Mouse (Mus musculus) hindbrain, embryonic 13.5 days (tissue): ENCODE data around the gene Ofd1. TPM values are rescaled to one million over a fixed set of nuclear protein-coding genes. Genes with fewer than 3 reads are reported as not detected.

Source experiments
- ATAC-seq: fragments of 200-750 bp; cut with Nextera tagmentation; 2 replicates; pipeline ENCODE4 v1.8.0; 2017; ENCODE audit warnings: moderate TSS enrichment; ENCODE audit not compliant: low FRiP score
- H3K27ac ChIP-seq: fragments of 300-500 bp; sonication (generic); 2 replicates; pipeline ENCODE4 v1.5.1; 2015; ENCODE audit warnings: inconsistent platforms, mild to moderate bottlenecking, moderate library complexity
- H3K27me3 ChIP-seq: fragments of 300-500 bp; sonication (generic); 2 replicates; pipeline ENCODE4 v1.6.1; 2015; ENCODE audit warnings: mild to moderate bottlenecking, inconsistent platforms
- H3K36me3 ChIP-seq: fragments of 300-500 bp; sonication (generic); 2 replicates; pipeline ENCODE4 v1.6.1; 2015; ENCODE audit warnings: mild to moderate bottlenecking, inconsistent platforms
- H3K4me1 ChIP-seq: fragments of 300-500 bp; sonication (generic); replicated peaks from 2 replicates; pipeline ENCODE4 v1.6.1; 2015; ENCODE audit warnings: inconsistent platforms
- H3K4me2 ChIP-seq: fragments of 300-500 bp; sonication (generic); 2 replicates; pipeline ENCODE4 v1.6.1; 2015; ENCODE audit warnings: inconsistent platforms, mild to moderate bottlenecking, moderate library complexity
- H3K4me3 ChIP-seq: fragments of 300-500 bp; sonication (generic); 2 replicates; pipeline ENCODE4 v1.5.1; 2015; ENCODE audit warnings: mild to moderate bottlenecking, inconsistent platforms
- H3K9ac ChIP-seq: fragments of 300-500 bp; sonication (generic); 2 replicates; pipeline ENCODE4 v1.6.1; 2015; ENCODE audit warnings: mild to moderate bottlenecking, inconsistent platforms
- H3K9me3 ChIP-seq: fragments of 300-500 bp; sonication (generic); 2 replicates; pipeline ENCODE4 v1.6.1; 2016; ENCODE audit warnings: inconsistent platforms
- WGBS: fragments of 180-500 bp; shearing (Covaris S2); methylation state at CpG from one replicate; pipeline ENCODE4 v1.1.7; 2015; 5-methylcytosine and 5-hydroxymethylcytosine counted together
- polyA plus RNA-seq: library from polyadenylated mRNA; unstranded; fragments of >200 nt; fragmentation: Nextera tagmentation; extraction: Ambion mirVana; gene quantifications from 2 replicates; pipeline ENCODE4 v1.2.1, GENCODE M21; 2015

Ofd1 gene
- polyA plus RNA-seq, 1 experiment from 2014 or later: 7.3 TPM

DNA sequence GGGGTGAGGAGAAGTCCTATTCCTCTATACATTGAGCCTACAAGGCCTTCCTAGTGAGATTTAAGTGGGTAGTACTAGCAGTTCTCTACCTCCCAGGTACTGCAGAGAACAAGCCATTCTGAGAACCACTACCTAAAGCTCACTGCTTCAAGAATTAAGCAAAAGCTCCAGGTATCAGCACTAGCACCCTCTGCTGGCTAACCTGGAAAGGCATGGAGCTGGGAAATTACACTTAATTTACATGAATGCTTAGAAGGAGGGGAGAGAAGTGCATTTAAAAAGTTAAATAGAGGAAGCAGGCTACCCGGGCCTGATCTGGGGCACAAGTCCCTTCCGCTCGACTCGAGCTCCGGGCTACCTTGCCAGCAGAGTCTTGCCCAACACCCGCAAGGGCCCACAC lies 24.3 kb downstream of the Ofd1 start:
- WGBS: 76% methylated on average over 6 of the region's 6 CpGs
- no peak overlapping the region for H3K4me3 ChIP-seq
- H3K36me3 ChIP-seq: peaks cover 4% of the 10 kb centered on the region; the same call in 1 of the 2 replicates
- no peaks in the 10 kb centered on the region for H3K9me3 ChIP-seq
- no peaks in the 10 kb centered on the region for H3K27me3 ChIP-seq
- no peak overlapping the region for H3K9ac ChIP-seq
- ATAC-seq: no peak
- no peak overlapping the region for H3K27ac ChIP-seq
- H3K4me2 ChIP-seq: no peak overlapping the region
- H3K4me1 ChIP-seq: no peaks in the 10 kb centered on the region

DNA sequence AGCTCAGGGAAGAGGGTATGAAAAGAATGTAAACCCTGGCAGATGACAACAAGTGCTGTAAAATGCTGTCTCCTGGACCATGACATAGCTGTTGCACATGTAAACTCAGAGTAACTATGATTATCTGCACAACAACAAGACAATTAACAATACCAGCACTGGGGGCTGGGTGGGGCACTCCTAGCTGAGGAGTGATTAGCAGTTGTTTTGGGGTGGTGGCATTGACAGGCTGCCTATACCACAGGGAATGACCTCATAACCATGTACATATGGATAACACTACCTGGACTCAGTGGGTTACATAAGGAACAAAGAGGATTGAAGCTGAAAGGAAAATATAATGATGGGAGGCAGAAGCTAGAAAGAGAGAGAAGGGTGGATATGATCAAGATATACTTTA lies 32.6 kb downstream of the Ofd1 start:
- H3K4me2 ChIP-seq: no peak overlapping the region
- H3K9me3 ChIP-seq: no peaks in the 10 kb centered on the region
- H3K4me3 ChIP-seq: no peak overlapping the region
- H3K27ac ChIP-seq: no peak overlapping the region
- peaks cover 16% of the 10 kb centered on the region; the same call in 1 of the 2 replicates for H3K27me3 ChIP-seq
- H3K9ac ChIP-seq: no peak overlapping the region
- H3K36me3 ChIP-seq: peaks cover 39% of the 10 kb centered on the region
- no peaks in the 10 kb centered on the region for H3K4me1 ChIP-seq
- ATAC-seq: no peak

DNA sequence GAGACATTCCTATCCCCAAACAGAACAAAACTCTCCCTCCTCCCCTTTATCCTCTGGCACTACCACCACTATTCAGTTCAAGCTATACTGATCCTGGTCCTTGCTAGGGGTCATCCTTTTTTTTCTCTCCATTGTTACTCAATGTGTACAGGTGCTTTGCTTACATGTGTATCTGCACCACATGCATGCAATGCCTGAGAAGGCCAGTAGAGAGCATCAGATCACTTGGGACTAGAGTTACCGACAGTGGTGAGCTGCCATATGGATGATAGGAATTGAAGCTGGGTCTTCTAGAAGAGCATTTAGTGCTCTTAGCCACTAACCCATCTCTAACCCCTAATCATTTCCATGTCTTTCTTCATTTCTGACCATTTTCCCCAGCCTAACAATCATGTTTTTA lies 46.8 kb downstream of the Ofd1 start:
- Histone ChIP-seq H3K36me3 (no peaks in the 10 kb centered on the region), H3K27ac (no peak overlapping the region), H3K4me2 (no peak overlapping the region), H3K27me3 (0 out of 2 replicates have a peak, but pooled peaks cover 2% of the 10 kb centered on the region), H3K4me1 (no peaks in the 10 kb centered on the region), H3K9me3 (no peaks in the 10 kb centered on the region), H3K9ac (no peak overlapping the region), H3K4me3 (no peak overlapping the region)
- WGBS: 70% methylated on average over 1 of the region's 1 CpGs
- ATAC-seq: no peak

DNA sequence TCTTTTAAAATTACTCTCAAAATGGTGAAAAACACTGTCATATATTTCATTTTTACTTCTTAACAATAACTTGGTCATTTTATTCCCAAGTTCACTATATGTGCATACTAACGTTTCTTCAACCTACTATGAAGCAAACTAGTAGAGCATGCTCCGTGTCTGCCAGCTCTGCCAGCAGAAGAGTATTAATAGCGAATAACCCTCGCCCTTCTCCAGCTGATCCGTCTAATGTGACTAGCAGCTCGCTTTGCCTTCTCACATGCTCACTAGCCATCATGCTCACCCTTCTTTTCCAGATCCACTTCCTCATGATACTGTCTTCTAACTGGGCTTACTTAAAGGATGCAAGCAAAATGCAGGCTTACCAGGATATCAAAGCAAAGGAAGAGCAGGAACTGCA lies 53.8 kb downstream of the Ofd1 start:
- Histone ChIP-seq H3K27ac (no peak overlapping the region), H3K9me3 (no peaks in the 10 kb centered on the region)
- 87% methylated on average over 6 of the region's 6 CpGs for WGBS

DNA sequence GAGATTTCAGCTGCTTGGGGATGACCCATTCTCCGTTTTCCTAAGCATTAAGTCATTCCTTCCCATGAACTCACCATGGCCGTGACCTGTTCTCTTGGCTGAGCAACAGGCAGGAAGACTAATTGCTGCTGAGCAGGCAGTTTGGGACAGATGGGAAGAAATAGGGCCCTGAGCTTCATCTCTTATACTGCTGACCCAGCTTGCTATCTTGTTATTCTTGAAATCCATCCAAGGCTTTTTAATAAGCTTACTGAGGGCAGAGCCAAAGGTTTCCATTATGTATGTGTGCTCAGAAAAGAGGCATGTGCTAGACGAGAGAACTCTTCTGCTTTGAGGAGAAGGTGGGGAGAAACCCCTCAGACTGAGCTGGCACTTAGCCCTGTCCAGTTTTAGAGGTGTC lies 55.6 kb downstream of the Ofd1 start:
- 77% methylated on average over 3 of the region's 3 CpGs for WGBS
- H3K9me3 ChIP-seq: no peaks in the 10 kb centered on the region
- H3K27ac ChIP-seq: no peak overlapping the region
- H3K36me3 ChIP-seq: peaks cover 29% of the 10 kb centered on the region
- no peak overlapping the region for H3K4me3 ChIP-seq
- H3K4me1 ChIP-seq: no peaks in the 10 kb centered on the region
- no peak overlapping the region for H3K9ac ChIP-seq
- no peak for ATAC-seq
- H3K27me3 ChIP-seq: 0 out of 2 replicates have a peak, but pooled peaks cover 16% of the 10 kb centered on the region
- no peak overlapping the region for H3K4me2 ChIP-seq

More for the DNA sequence above, 53.8 kb downstream of the Ofd1 start:
- H3K9ac ChIP-seq: no peak overlapping the region
- H3K36me3 ChIP-seq: peaks cover 28% of the 10 kb centered on the region
- no peaks in the 10 kb centered on the region for H3K4me1 ChIP-seq
- no peak overlapping the region for H3K4me2 ChIP-seq
- H3K4me3 ChIP-seq: no peak overlapping the region
- H3K27me3 ChIP-seq: 0 out of 2 replicates have a peak, but pooled peaks cover 13% of the 10 kb centered on the region
- ATAC-seq: no peak

DNA sequence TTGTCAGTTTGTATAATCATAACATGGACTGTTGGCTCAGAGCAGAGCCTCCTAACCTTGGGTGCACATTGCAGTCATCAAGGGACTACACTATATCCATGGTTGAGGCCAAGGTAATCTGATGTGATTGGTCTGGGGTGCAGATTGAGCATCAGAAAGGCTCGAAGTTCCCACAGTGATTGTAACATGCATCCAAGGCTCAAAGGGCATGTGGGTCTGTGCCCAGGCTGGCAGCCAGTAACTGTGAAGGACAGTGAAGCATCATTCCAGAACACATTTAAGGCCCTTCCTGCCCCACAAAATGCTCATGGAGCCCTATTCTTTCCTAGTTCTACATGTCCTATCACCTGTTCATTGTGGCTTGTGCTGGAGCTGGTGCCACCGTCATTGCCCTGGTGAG lies 56.9 kb downstream of the Ofd1 start:
- Histone ChIP-seq H3K4me3 (no peak overlapping the region), H3K27ac (no peak overlapping the region), H3K4me1 (no peaks in the 10 kb centered on the region), H3K36me3 (peaks cover 42% of the 10 kb centered on the region), H3K27me3 (peaks cover 20% of the 10 kb centered on the region; the same call in 1 of the 2 replicates), H3K9me3 (no peaks in the 10 kb centered on the region), H3K4me2 (no peak overlapping the region), H3K9ac (no peak overlapping the region)
- WGBS: 86% methylated on average over 2 of the region's 2 CpGs
- ATAC-seq: no peak

DNA sequence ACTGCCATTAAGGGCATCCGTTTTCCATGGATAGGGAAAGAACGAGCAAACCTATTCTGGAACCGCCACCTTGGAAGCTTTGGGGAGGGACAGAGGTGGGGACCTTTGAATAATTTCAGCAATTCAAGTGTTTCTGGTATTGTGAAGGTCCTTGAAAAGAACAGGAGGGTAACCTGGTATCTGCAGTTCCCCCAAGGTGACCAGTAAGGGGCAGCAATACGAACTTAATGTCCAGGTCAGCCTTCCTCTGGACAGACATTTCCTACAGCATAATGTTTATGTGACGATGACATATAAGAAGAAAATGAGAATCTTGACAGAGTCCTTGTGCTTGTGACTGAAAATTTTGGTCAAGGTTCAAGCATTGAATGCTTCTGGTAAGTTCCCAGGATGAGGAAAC lies 61.9 kb downstream of the Ofd1 start:
- Histone ChIP-seq H3K4me1 (no peaks in the 10 kb centered on the region), H3K4me2 (no peak overlapping the region), H3K36me3 (peaks cover 58% of the 10 kb centered on the region), H3K9me3 (no peaks in the 10 kb centered on the region), H3K4me3 (no peak overlapping the region), H3K9ac (no peak overlapping the region), H3K27me3 (peaks cover 24% of the 10 kb centered on the region; the same call in 1 of the 2 replicates), H3K27ac (no peak overlapping the region)
- ATAC-seq: no peak
- WGBS: 87% methylated on average over 5 of the region's 5 CpGs

DNA sequence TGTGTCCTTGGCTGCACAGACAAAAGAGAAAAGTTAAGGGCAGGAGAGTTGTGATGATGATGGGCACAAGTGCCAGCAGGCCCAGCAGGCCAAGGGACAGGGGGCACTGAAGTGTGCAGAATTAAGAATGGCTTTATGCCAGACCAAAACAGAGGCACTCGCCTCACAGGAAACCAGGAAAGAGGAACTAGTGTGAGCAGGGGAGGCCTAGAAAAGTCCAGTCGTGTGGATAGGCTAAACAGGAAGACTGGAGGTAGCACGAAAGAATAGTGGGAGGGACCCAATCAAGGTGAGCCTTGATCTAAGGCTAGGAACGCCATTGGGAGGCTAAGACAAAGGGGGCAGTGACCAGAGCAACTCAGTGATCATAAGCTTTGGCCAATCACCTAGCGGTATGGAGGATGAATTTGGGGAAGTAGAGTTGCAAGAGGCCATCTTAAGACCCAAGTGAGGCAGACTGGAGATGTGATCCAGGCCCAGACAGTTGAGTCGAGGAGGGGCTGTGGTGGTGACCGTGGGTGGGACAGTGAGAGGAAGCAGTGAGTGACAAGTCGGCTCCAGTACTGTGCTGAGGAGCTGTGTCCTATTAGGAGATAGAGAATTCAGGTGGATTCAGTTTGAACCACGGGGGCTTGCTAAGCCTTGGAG lies 63.7 kb downstream of the Ofd1 start:
- no peaks in the 10 kb centered on the region for H3K9me3 ChIP-seq
- H3K27ac ChIP-seq: no peak overlapping the region
- no peak overlapping the region for H3K9ac ChIP-seq
- no peaks in the 10 kb centered on the region for H3K4me1 ChIP-seq
- peaks cover 46% of the 10 kb centered on the region for H3K36me3 ChIP-seq
- no peak overlapping the region for H3K4me2 ChIP-seq
- H3K27me3 ChIP-seq: peaks cover 30% of the 10 kb centered on the region; the same call in 1 of the 2 replicates
- no peak overlapping the region for H3K4me3 ChIP-seq
- no peak for ATAC-seq
- 80% methylated on average over 9 of the region's 9 CpGs for WGBS

DNA sequence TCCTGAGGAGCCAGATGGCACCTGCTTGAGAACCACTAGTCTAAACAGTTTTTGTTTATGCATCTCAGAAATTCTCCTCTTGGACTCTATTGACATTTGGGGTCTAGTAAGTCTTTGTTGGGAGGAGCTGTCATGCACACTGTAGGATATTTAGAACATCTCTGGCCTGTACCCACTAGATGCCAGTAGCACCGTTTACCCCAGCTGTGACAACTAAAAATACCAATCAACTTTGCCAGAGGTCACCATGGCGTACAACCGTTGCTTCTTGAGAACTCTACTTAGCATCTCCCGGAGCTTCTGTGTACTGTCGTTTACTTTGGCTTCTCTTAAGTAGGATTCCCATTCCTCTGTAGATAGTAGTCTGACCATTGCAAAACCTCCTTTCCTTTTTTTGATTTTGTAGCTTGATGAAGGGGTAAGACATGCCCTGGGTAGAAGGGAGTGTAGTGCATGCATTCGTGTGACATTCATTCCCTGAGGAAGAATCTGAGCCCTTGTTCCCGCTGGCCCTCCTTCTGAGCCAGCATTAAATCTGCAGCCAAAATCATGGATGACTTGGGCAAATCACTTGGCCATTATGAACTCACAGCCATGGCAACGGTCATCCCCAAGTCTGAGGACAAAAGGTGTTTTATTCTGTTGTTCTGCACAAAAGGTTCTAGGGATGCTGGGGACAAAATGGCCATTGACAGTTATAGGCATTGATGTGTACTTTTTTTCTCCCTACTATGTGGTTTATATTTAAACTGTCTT lies 74.9 kb downstream of the Ofd1 start:
- ATAC-seq: no peak
- Histone ChIP-seq H3K36me3 (no peaks in the 10 kb centered on the region), H3K27me3 (peaks cover 10% of the 10 kb centered on the region; the same call in 1 of the 2 replicates), H3K9me3 (no peaks in the 10 kb centered on the region), H3K4me1 (0 out of 2 replicates have a peak, but pooled peaks cover 4% of the 10 kb centered on the region), H3K4me2 (no peak overlapping the region), H3K27ac (peak overlapping the region; percentile 44; the same call in 1 of the 2 replicates), H3K4me3 (no peak overlapping the region), H3K9ac (no peak overlapping the region)
- WGBS: 70% methylated on average over 8 of the region's 8 CpGs

DNA sequence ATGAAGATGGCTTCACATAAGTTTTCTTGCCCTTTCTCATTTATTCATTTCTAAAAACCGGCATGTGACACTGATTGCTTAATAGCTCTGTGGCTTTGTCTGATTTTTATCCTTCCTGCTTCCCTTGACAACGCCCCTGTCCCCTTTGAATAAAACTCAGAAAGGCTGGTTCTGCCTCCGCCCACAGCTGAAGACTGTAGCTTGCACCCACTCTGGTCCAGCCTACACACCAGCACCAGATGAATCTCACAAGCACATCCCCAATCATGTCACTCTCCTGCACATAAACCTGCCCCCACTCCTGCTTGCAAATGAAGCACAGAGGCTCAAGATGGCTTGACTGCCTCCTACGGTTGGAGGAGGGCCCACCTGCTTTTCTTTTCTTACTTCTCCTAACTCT lies 80.0 kb downstream of the Ofd1 start:
- no peaks in the 10 kb centered on the region for H3K36me3 ChIP-seq
- no peak overlapping the region for H3K4me3 ChIP-seq
- H3K9me3 ChIP-seq: no peaks in the 10 kb centered on the region
- H3K9ac ChIP-seq: no peak overlapping the region
- WGBS: 79% methylated on average over 4 of the region's 4 CpGs
- no peak overlapping the region for H3K4me2 ChIP-seq
- H3K27me3 ChIP-seq: peaks cover 6% of the 10 kb centered on the region; the same call in 1 of the 2 replicates
- ATAC-seq: no peak
- H3K27ac ChIP-seq: no peak overlapping the region
- no peaks in the 10 kb centered on the region for H3K4me1 ChIP-seq

DNA sequence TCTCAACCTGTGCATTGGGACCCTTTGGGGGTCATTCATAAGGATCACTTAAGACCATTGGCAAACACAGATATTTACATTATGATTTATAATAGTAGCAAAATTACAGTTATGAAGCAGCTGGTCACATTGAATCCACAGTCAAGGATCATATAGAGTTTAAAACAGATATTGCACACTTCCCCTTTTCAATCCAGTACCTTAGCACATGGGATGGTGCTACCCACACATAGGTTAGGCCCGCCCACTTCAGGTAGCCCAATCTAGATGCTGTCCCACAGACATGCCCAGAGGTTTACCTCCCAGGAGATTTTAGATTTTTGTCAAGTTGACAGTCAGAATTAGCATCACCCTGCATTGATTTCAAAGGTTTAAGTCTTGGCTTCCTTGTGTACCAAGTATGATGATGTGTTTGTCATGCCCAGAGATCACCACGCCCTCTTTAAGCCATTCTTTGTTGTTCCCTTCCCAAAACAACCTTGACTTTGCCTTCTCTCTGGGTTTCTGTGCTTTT lies 80.5 kb downstream of the Ofd1 start:
- H3K36me3 ChIP-seq: no peaks in the 10 kb centered on the region
- H3K4me2 ChIP-seq: no peak overlapping the region
- H3K4me3 ChIP-seq: no peak overlapping the region
- peaks cover 6% of the 10 kb centered on the region; the same call in 1 of the 2 replicates for H3K27me3 ChIP-seq
- no peaks in the 10 kb centered on the region for H3K4me1 ChIP-seq
- no peaks in the 10 kb centered on the region for H3K9me3 ChIP-seq
- H3K9ac ChIP-seq: no peak overlapping the region
- WGBS: 94% methylated on average over 2 of the region's 2 CpGs
- no peak for ATAC-seq
- H3K27ac ChIP-seq: no peak overlapping the region

DNA sequence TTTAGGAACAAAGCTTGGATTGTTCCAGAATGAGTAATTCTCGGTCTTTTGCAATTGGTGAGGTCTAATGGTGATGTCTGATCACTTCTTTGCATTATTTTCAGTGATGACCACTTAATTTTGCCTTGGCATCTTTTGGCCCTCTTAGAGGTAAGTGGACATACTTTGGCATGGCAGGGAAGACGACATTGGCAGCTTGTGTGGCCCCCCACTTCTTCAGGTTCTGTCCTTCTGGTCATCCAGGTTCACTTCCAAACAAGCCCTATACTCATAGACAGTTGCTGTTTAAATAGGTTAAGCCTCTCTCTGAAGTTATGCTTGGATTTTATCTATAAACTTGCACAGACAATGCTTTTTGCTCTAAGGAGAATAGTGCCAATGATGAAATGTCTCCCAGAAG lies 81.5 kb downstream of the Ofd1 start:
- H3K9me3 ChIP-seq: no peaks in the 10 kb centered on the region
- no peak for ATAC-seq
- 84% methylated on average over 2 of the region's 2 CpGs for WGBS
- H3K27ac ChIP-seq: no peak overlapping the region
- H3K9ac ChIP-seq: no peak overlapping the region
- H3K4me1 ChIP-seq: no peaks in the 10 kb centered on the region
- H3K36me3 ChIP-seq: no peaks in the 10 kb centered on the region
- peaks cover 6% of the 10 kb centered on the region; the same call in 1 of the 2 replicates for H3K27me3 ChIP-seq
- H3K4me2 ChIP-seq: no peak overlapping the region
- no peak overlapping the region for H3K4me3 ChIP-seq
